Mouse (Mus musculus): ENCODE data around the gene Nxph1.

Nxph1 gene

GRCm38 (mm10) chr6:9133589-9134279 is 185.5 kb downstream of the Nxph1 start:
- DNase-seq (ENCODE audit: low spot score) = no peak

GRCm38 (mm10) chr6:9147966-9148365 is 199.7 kb downstream of the Nxph1 start:
- DNase-seq (ENCODE audit: low spot score) = no peak

- no peak for DNase-seq (ENCODE audit: low spot score)
Measured at GRCm38 (mm10) chr6:9149791-9150190, 201.6 kb downstream of the Nxph1 start.

- DNase-seq (ENCODE audit: low spot score) = no peak
Measured at GRCm38 (mm10) chr6:9159191-9159590, 211.0 kb downstream of the Nxph1 start.

GRCm38 (mm10) chr6:9182477-9182876 is 234.2 kb downstream of the Nxph1 start:
- no peak for DNase-seq (ENCODE audit: low spot score)

GRCm38 (mm10) chr6:9210730-9211129 is 262.5 kb downstream of the Nxph1 start:
- DNase-seq (ENCODE audit: low spot score) = no peak

- DNase-seq (ENCODE audit: low spot score) = no peak
Measured at GRCm38 (mm10) chr6:9220724-9221453, 272.7 kb downstream of the Nxph1 start.

- no peak for DNase-seq (ENCODE audit: low spot score)
Measured at GRCm38 (mm10) chr6:9234802-9235201, 286.6 kb downstream of the Nxph1 start.

GRCm38 (mm10) chr6:9267998-9268397 is 319.8 kb downstream of the Nxph1 start:
- DNase-seq (ENCODE audit: low spot score) = no peak

Measured in yolk sac, embryonic 10.5 days (tissue).